Mouse (Mus musculus) pancreas, adult 10 weeks (tissue): ENCODE results near the gene Crk. TPM values are rescaled to one million over a fixed set of nuclear protein-coding genes. Genes with fewer than 3 reads are reported as not detected.

ENCODE experiments used
- polyA plus RNA-seq: library from polyadenylated mRNA; stranded (reverse); fragments of 350-450 nt; fragmentation: Illumina TruSeq; extraction: RNeasy Lipid Tissue Mini Kit (QIAGEN cat#74804); gene quantifications from one replicate; pipeline ENCODE4 v1.2.3, GENCODE M21; 2015; ENCODE audit warnings: low read depth, low replicate concordance; ENCODE audit not compliant: insufficient read depth

Gene Crk
- polyA plus RNA-seq = 16.0 TPM

GRCm38 (mm10) chr11:75678747-75679438 lies at the start of gene Crk:
Gene Crk, plus strand, starts transcription at chr11:75679259.

GRCm38 (mm10) chr11:75630645-75631229 lies 48.3 kb upstream of the Crk start, which contains the start of gene Inpp5k:
Gene Inpp5k, plus strand, starts transcription at chr11:75630988.

DNA sequence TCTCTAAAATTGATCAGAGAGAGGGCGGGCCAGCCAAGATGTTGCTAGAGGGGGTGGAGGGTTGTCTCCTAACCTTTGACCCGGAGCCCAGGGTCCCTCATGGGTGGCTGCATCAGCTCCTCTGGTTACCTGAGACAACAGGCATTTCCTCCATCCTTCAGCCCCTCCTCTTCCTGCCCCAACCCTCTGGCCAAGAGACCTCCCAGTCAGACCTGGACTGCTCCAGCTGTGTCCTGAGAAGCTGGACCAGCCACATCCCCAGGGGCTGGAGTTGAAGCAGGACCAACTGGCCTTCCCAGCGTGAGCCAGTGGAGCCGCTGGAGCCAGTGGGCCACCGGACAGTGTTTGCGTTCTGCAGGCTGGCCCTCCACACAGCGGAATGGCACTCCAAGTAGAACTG lies 28.7 kb upstream of the Crk start, which contains the start of gene Myo1c:
TSS of gene Myo1c (plus strand) at position 194 of the 400 bp plus-strand sequence.

GRCm38 (mm10) chr11:75732434-75733226 lies 53.6 kb downstream of the Crk start, which contains the start of gene Ywhae:
Gene Ywhae, plus strand, starts transcription at chr11:75732869.

Other genes with a start within 250 kb of the Crk start
- 0.37 TPM for gene Serpinf2, start 239.7 kb upstream of the Crk start, polyA plus RNA-seq
- gene Wdr81, start 224.5 kb upstream of the Crk start, polyA plus RNA-seq = 5.2 TPM
- gene Tlcd2, start 217.5 kb upstream of the Crk start, polyA plus RNA-seq = 2.0 TPM
- 17.1 TPM for gene Prpf8, start 192.4 kb upstream of the Crk start, polyA plus RNA-seq
- 2.5 TPM for gene Rilp, start 169.2 kb upstream of the Crk start, polyA plus RNA-seq
- 5.9 TPM for gene Scarf1, start 165.7 kb upstream of the Crk start, polyA plus RNA-seq
- gene Slc43a2, start 147.6 kb upstream of the Crk start, polyA plus RNA-seq = 5.1 TPM
- gene Pitpna, start 91.2 kb upstream of the Crk start, polyA plus RNA-seq = 16.2 TPM
- gene Inpp5k, start 48.3 kb upstream of the Crk start, polyA plus RNA-seq = 16.0 TPM
- gene Myo1c, start 28.8 kb upstream of the Crk start, polyA plus RNA-seq = 28.2 TPM
- gene Ywhae, start 53.6 kb downstream of the Crk start, polyA plus RNA-seq = 53.0 TPM
- gene Doc2b, start 116.8 kb downstream of the Crk start, polyA plus RNA-seq = 0.30 TPM